Mouse (Mus musculus) ES-Bruce4 (cell line): ENCODE measurements around the gene Chmp2b. TPM values are rescaled to one million over a fixed set of nuclear protein-coding genes. Genes with fewer than 3 reads are reported as not detected.

ENCODE experiments used
- H3K27ac ChIP-seq: 2 replicates; pipeline ENCODE4 v1.5.1; 2012; ENCODE audit warnings: low read length, inconsistent platforms; ENCODE audit not compliant: insufficient read depth
- H3K27me3 ChIP-seq: 2 replicates; pipeline ENCODE4 v1.6.1; 2012; ENCODE audit warnings: mild to moderate bottlenecking, low read length, inconsistent platforms; ENCODE audit not compliant: control insufficient read depth, poor library complexity, insufficient read depth, severe bottlenecking
- H3K36me3 ChIP-seq: 2 replicates; pipeline ENCODE4 v1.6.1; 2012; ENCODE audit warnings: inconsistent platforms, mild to moderate bottlenecking, low read length, moderate library complexity; ENCODE audit not compliant: control insufficient read depth, poor library complexity, insufficient read depth, severe bottlenecking
- H3K4me1 ChIP-seq: one replicate; pipeline ENCODE4 v1.8.1; 2011; ENCODE audit warnings: low read length; ENCODE audit not compliant: control insufficient read depth, insufficient read depth
- H3K4me3 ChIP-seq: 2 replicates; pipeline ENCODE4 v1.5.1; 2011; ENCODE audit warnings: low read depth, mild to moderate bottlenecking, low read length
- H3K9ac ChIP-seq: 2 replicates; pipeline ENCODE4 v1.6.1; 2012; ENCODE audit warnings: low read depth, mild to moderate bottlenecking, inconsistent platforms; ENCODE audit not compliant: poor library complexity, severe bottlenecking
- H3K9me3 ChIP-seq: replicated peaks from 2 replicates; pipeline ENCODE4 v1.6.1; 2012; ENCODE audit warnings: mild to moderate bottlenecking, low read length, inconsistent platforms; ENCODE audit not compliant: control insufficient read depth, poor library complexity, insufficient read depth, severe bottlenecking
- CTCF ChIP-seq: IDR thresholded peaks from one replicate; pipeline ENCODE4 v1.8.1; 2011; ENCODE audit warnings: low read depth, low read length
- EP300 ChIP-seq: IDR thresholded peaks from 2 replicates; pipeline ENCODE4 v1.6.1; 2011; ENCODE audit warnings: low read depth, low read length; ENCODE audit not compliant: insufficient read depth
- POLR2A ChIP-seq: IDR thresholded peaks from one replicate; pipeline ENCODE4 v1.8.1; 2011; ENCODE audit warnings: low read length; ENCODE audit not compliant: insufficient read depth
- polyA plus RNA-seq: library from polyadenylated mRNA; stranded (reverse); fragments of >200 nt; gene quantifications from 2 replicates; pipeline ENCODE4 v1.2.4, GENCODE M21; 2011; ENCODE audit warnings: low read depth; ENCODE audit not compliant: missing spikeins, insufficient read depth, insufficient read length

Gene Chmp2b
- polyA plus RNA-seq, 1 experiment = 50.0 TPM

DNA sequence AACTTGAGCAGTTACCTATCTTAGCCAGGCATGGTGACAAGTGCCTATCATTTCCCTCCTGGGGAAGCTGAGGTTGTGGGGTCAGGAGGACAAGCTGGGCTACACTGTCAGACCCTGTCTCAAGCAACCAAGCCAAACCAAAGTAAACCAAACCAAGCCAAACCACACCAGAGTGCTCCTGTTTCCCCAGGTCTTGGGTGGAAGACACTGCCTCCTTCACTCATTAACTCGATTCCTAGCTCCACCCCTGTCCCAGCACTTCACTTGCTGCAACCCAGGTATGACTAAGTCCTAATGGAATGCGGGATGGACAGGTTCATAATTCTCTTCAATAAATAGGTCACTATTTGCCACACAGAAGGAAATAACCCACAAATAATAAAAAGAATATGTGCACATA, 2.9 kb downstream of the Chmp2b start:
- no peaks in the 10 kb centered on the region for H3K36me3 ChIP-seq
- no peak for TF ChIP-seq POLR2A
- TF ChIP-seq CTCF = no peak
- TF ChIP-seq EP300 = no peak

GRCm38 (mm10) chr16:65557369-65557768, 5.2 kb downstream of the Chmp2b start:
- Histone ChIP-seq H3K4me3 (no peak overlapping the region), H3K27me3 (no peaks in the 10 kb centered on the region)

More for the DNA sequence above, 2.9 kb downstream of the Chmp2b start:
- no peaks in the 10 kb centered on the region for H3K27me3 ChIP-seq
- no peak overlapping the region for H3K4me3 ChIP-seq
- H3K9ac ChIP-seq = no peak overlapping the region
- no peaks in the 10 kb centered on the region for H3K4me1 ChIP-seq
- H3K9me3 ChIP-seq = no peaks in the 10 kb centered on the region
- H3K27ac ChIP-seq = no peak overlapping the region

GRCm38 (mm10) chr16:65554267-65554666, 8.3 kb downstream of the Chmp2b start:
- no peak overlapping the region for H3K27ac ChIP-seq
- TF ChIP-seq EP300 (no peak), CTCF (no peak), POLR2A (no peak)
- H3K9ac ChIP-seq = no peak overlapping the region

More at GRCm38 (mm10) chr16:65557369-65557768, 5.2 kb downstream of the Chmp2b start:
- no peaks in the 10 kb centered on the region for H3K4me1 ChIP-seq
- no peak overlapping the region for H3K27ac ChIP-seq
- TF ChIP-seq CTCF = no peak
- no peak for TF ChIP-seq POLR2A
- no peak for TF ChIP-seq EP300
- H3K9ac ChIP-seq = no peak overlapping the region
- H3K9me3 ChIP-seq = no peaks in the 10 kb centered on the region
- no peaks in the 10 kb centered on the region for H3K36me3 ChIP-seq

GRCm38 (mm10) chr16:65550814-65551213, 11.7 kb downstream of the Chmp2b start:
- no peak for TF ChIP-seq CTCF
- no peak for TF ChIP-seq POLR2A
- no peak for TF ChIP-seq EP300
- H3K27ac ChIP-seq = no peak overlapping the region
- no peaks in the 10 kb centered on the region; the same call in 1 of the 2 replicates for H3K36me3 ChIP-seq
- H3K4me1 ChIP-seq = no peaks in the 10 kb centered on the region
- no peaks in the 10 kb centered on the region for H3K27me3 ChIP-seq
- H3K9me3 ChIP-seq = no peaks in the 10 kb centered on the region
- H3K4me3 ChIP-seq = no peak overlapping the region
- H3K9ac ChIP-seq = no peak overlapping the region

More at GRCm38 (mm10) chr16:65554267-65554666, 8.3 kb downstream of the Chmp2b start:
- H3K4me1 ChIP-seq = no peaks in the 10 kb centered on the region
- H3K4me3 ChIP-seq = no peak overlapping the region
- H3K27me3 ChIP-seq = no peaks in the 10 kb centered on the region
- no peaks in the 10 kb centered on the region for H3K9me3 ChIP-seq
- H3K36me3 ChIP-seq = no peaks in the 10 kb centered on the region

GRCm38 (mm10) chr16:65548960-65549359, 13.6 kb downstream of the Chmp2b start:
- H3K36me3 ChIP-seq = peaks cover 3% of the 10 kb centered on the region
- H3K9me3 ChIP-seq = no peaks in the 10 kb centered on the region
- no peak overlapping the region for H3K4me3 ChIP-seq
- no peaks in the 10 kb centered on the region for H3K27me3 ChIP-seq
- H3K27ac ChIP-seq = no peak overlapping the region
- H3K4me1 ChIP-seq = no peaks in the 10 kb centered on the region
- no peak overlapping the region for H3K9ac ChIP-seq
- no peak for TF ChIP-seq CTCF
- TF ChIP-seq EP300 = no peak

DNA sequence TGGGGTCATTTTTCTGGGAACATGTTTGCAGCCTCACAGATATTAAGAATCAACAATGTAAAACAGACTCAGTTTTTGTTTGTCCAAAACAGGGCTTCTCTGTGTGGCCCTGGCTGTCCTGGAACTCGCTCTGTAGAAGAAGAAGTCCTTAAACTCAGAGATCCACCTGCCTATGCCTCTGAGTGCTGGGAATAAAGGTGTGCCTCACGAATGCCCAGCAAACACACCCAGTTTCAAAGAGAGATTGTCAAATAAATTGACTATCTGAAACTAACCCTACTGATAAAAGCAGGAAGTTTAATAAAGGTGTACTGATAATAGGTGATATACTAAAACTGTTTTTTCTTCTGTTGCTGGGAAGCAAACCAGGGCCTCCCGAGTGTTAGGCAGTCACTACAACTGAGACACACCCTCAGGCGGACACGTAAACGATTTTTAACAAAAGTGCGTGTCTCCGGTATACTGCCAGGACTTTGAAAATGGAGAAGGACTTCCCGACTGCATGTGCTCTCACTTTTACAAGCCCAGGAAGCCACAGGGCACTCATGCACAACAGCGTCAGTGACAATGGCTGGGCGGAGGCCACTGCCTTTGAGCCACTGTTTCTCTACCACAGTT, 18.7 kb downstream of the Chmp2b start:
- H3K27ac ChIP-seq = no peak overlapping the region
- no peaks in the 10 kb centered on the region for H3K27me3 ChIP-seq
- no peak overlapping the region for H3K9ac ChIP-seq
- TF ChIP-seq EP300 (no peak), POLR2A (no peak), CTCF (no peak)
- H3K4me1 ChIP-seq = no peaks in the 10 kb centered on the region
- H3K36me3 ChIP-seq = peaks cover 9% of the 10 kb centered on the region
- no peak overlapping the region for H3K4me3 ChIP-seq
- H3K9me3 ChIP-seq = no peaks in the 10 kb centered on the region
